Mouse (Mus musculus): Measurements from ENCODE around the gene Adamts12. TPM values are rescaled to one million over a fixed set of nuclear protein-coding genes. Genes with fewer than 3 reads are reported as not detected.

The Adamts12 gene
- polyA plus RNA-seq, 1 experiment from 2014 or later: 1.9 TPM

GRCm38 (mm10) chr15:11165883-11166282 lies 101.3 kb downstream of the Adamts12 start:
- peak; percentile 42 for DNase-seq (ENCODE audit: low spot score)
- Histone ChIP-seq H3K4me1 (ENCODE audit: insufficient read depth, low read depth, low read length) (no peaks in the 10 kb centered on the region), H3K27ac (ENCODE audit: low read length) (no peak overlapping the region), H3K36me3 (ENCODE audit: insufficient read depth, low read length) (no peaks in the 10 kb centered on the region), H3K4me3 (ENCODE audit: low read depth, low read length) (no peak overlapping the region), H3K4me2 (replicated peaks; ENCODE audit: low read depth, low read length) (no peak overlapping the region), H3K9ac (replicated peaks; ENCODE audit: low read depth) (no peak overlapping the region), H3K27me3 (replicated peaks; ENCODE audit: insufficient read depth, low read length) (no peaks in the 10 kb centered on the region), H3K9me3 (ENCODE audit: low read length) (no peaks in the 10 kb centered on the region)
- peak; percentile 50 for ATAC-seq
- TF ChIP-seq EP300 (IDR thresholded peaks at IDR 0.05) (no peak), CTCF (IDR thresholded peaks at IDR 0.05) (no peak)
- WGBS: 36% methylated on average over 3 of the region's 3 CpGs

DNA sequence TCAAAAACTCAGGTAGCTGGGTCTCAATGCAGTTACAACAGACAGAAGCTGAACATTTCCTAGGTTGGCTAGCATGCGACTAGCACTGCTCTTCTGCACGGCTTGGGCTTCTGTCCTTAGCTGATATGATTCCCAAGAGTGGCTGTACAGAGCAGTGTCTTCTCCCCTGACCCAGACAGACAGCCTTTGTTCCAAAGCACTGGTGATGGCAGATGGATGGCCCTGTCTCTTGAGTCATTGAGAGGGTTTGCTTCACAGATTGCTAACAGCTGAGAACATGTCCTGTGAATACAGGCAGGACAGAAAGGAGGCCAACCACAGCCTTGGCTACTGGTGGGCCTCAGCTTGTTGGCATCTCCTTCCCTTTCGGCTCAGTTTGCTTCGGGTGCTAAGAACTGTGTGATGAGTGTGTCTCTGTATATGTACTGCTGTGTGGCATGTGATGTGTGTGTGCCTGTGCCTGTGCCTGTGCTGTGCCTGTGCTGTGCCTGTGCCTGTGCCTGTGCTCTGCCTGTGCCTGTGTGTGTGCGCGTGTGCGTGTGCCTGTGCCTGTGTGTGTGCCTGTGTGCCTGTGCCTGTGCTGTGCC lies 109.4 kb downstream of the Adamts12 start:
- Histone ChIP-seq H3K4me3 (ENCODE audit: low read depth, low read length) (no peak overlapping the region), H3K36me3 (ENCODE audit: insufficient read depth, low read length) (no peaks in the 10 kb centered on the region), H3K4me1 (ENCODE audit: insufficient read depth, low read depth, low read length) (no peaks in the 10 kb centered on the region), H3K27ac (ENCODE audit: low read length) (no peak overlapping the region), H3K9me3 (ENCODE audit: low read length) (no peaks in the 10 kb centered on the region), H3K9ac (replicated peaks; ENCODE audit: low read depth) (no peak overlapping the region), H3K4me2 (replicated peaks; ENCODE audit: low read depth, low read length) (no peak overlapping the region), H3K27me3 (replicated peaks; ENCODE audit: insufficient read depth, low read length) (no peaks in the 10 kb centered on the region)
- ATAC-seq (peak; percentile 73), DNase-seq (ENCODE audit: low spot score) (peak; percentile 65)
- no peak for TF ChIP-seq CTCF (IDR thresholded peaks at IDR 0.05)
- no peak for TF ChIP-seq EP300 (IDR thresholded peaks at IDR 0.05)
- 79% methylated on average over 7 of the region's 7 CpGs for WGBS

DNA sequence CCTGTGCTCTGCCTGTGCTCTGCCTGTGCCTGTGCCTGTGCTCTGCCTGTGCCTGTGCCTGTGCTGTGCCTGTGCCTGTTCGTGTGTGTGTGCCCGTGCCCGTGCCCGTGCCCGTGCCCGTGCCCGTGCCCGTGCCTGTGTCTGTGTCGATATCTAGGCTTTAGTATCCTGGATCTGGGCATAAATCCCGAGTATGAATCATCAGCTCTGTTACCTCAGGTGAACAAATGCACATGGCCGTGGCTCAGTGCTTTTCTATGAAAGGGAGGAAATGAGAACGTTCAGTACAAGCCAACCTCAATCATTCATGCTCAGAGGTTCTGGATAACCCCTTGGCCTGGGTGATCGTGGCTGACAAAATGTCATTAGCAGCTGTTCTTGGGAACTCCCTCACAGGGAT lies 110.3 kb downstream of the Adamts12 start:
- no peaks in the 10 kb centered on the region for H3K36me3 ChIP-seq (ENCODE audit: insufficient read depth, low read length)
- DNase-seq (ENCODE audit: low spot score) (no peak), ATAC-seq (no peak)
- H3K9ac ChIP-seq (replicated peaks; ENCODE audit: low read depth): no peak overlapping the region
- no peak overlapping the region for H3K4me2 ChIP-seq (replicated peaks; ENCODE audit: low read depth, low read length)
- H3K27me3 ChIP-seq (replicated peaks; ENCODE audit: insufficient read depth, low read length): no peaks in the 10 kb centered on the region
- H3K4me3 ChIP-seq (ENCODE audit: low read depth, low read length): no peak overlapping the region
- no peak overlapping the region for H3K27ac ChIP-seq (ENCODE audit: low read length)
- H3K9me3 ChIP-seq (ENCODE audit: low read length): no peaks in the 10 kb centered on the region
- no peak for TF ChIP-seq CTCF (IDR thresholded peaks at IDR 0.05)
- no peak for TF ChIP-seq EP300 (IDR thresholded peaks at IDR 0.05)
- 78% methylated on average over 13 of the region's 13 CpGs for WGBS
- no peaks in the 10 kb centered on the region for H3K4me1 ChIP-seq (ENCODE audit: insufficient read depth, low read depth, low read length)

GRCm38 (mm10) chr15:11177448-11177847 lies 112.9 kb downstream of the Adamts12 start:
- no peaks in the 10 kb centered on the region for H3K27me3 ChIP-seq (replicated peaks; ENCODE audit: insufficient read depth, low read length)
- no peak overlapping the region for H3K9ac ChIP-seq (replicated peaks; ENCODE audit: low read depth)
- H3K27ac ChIP-seq (ENCODE audit: low read length): no peak overlapping the region
- no peak for ATAC-seq
- no peak for DNase-seq (ENCODE audit: low spot score)
- H3K4me2 ChIP-seq (replicated peaks; ENCODE audit: low read depth, low read length): no peak overlapping the region
- WGBS: 60% methylated on average over 9 of the region's 9 CpGs
- no peaks in the 10 kb centered on the region for H3K4me1 ChIP-seq (ENCODE audit: insufficient read depth, low read depth, low read length)
- no peaks in the 10 kb centered on the region for H3K9me3 ChIP-seq (ENCODE audit: low read length)
- H3K36me3 ChIP-seq (ENCODE audit: insufficient read depth, low read length): no peaks in the 10 kb centered on the region
- no peak for TF ChIP-seq CTCF (IDR thresholded peaks at IDR 0.05)
- no peak for TF ChIP-seq EP300 (IDR thresholded peaks at IDR 0.05)
- no peak overlapping the region for H3K4me3 ChIP-seq (ENCODE audit: low read depth, low read length)

GRCm38 (mm10) chr15:11179751-11180169 lies 115.2 kb downstream of the Adamts12 start:
- H3K27ac ChIP-seq (ENCODE audit: low read length): no peak overlapping the region
- H3K9me3 ChIP-seq (ENCODE audit: low read length): no peaks in the 10 kb centered on the region
- H3K27me3 ChIP-seq (replicated peaks; ENCODE audit: insufficient read depth, low read length): no peaks in the 10 kb centered on the region
- no peak overlapping the region for H3K4me2 ChIP-seq (replicated peaks; ENCODE audit: low read depth, low read length)
- DNase-seq (ENCODE audit: low spot score): no peak
- 47% methylated on average over 2 of the region's 2 CpGs for WGBS
- no peak for ATAC-seq
- no peak overlapping the region for H3K4me3 ChIP-seq (ENCODE audit: low read depth, low read length)
- H3K9ac ChIP-seq (replicated peaks; ENCODE audit: low read depth): no peak overlapping the region
- no peaks in the 10 kb centered on the region for H3K36me3 ChIP-seq (ENCODE audit: insufficient read depth, low read length)
- H3K4me1 ChIP-seq (ENCODE audit: insufficient read depth, low read depth, low read length): no peaks in the 10 kb centered on the region
- TF ChIP-seq EP300 (IDR thresholded peaks at IDR 0.05) (no peak), CTCF (IDR thresholded peaks at IDR 0.05) (no peak)

DNA sequence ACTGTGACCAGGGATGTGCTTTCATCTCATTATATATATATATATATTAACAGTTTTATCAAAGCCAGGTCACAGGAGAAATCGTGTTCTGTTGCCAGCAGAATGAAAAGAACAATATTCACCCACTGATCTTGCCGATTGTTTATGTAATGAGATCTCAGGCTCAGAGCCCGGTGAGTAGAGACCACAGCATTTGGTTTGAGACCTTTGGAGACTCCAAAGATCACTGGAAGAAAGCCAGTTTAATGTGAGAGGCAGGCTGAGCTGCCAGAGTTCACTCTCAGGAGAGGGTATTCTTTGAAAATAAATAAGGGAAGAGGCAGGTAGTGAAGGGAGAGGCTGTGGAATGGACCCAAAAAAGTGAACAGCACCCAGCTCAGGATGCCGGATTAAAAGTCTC lies 122.1 kb downstream of the Adamts12 start:
- no peak for DNase-seq (ENCODE audit: low spot score)
- no peak for TF ChIP-seq EP300 (IDR thresholded peaks at IDR 0.05)
- no peak for TF ChIP-seq CTCF (IDR thresholded peaks at IDR 0.05)
- Histone ChIP-seq H3K9ac (replicated peaks; ENCODE audit: low read depth) (no peak overlapping the region), H3K4me1 (ENCODE audit: insufficient read depth, low read depth, low read length) (no peaks in the 10 kb centered on the region), H3K9me3 (ENCODE audit: low read length) (no peaks in the 10 kb centered on the region), H3K27me3 (replicated peaks; ENCODE audit: insufficient read depth, low read length) (no peaks in the 10 kb centered on the region), H3K4me3 (ENCODE audit: low read depth, low read length) (no peak overlapping the region), H3K27ac (ENCODE audit: low read length) (no peak overlapping the region), H3K4me2 (replicated peaks; ENCODE audit: low read depth, low read length) (no peak overlapping the region), H3K36me3 (ENCODE audit: insufficient read depth, low read length) (no peaks in the 10 kb centered on the region)
- WGBS: 53% methylated on average over 4 of the region's 4 CpGs
- ATAC-seq: no peak

GRCm38 (mm10) chr15:11190447-11190846 lies 125.9 kb downstream of the Adamts12 start:
- Histone ChIP-seq H3K4me1 (ENCODE audit: insufficient read depth, low read depth, low read length) (no peaks in the 10 kb centered on the region), H3K27ac (ENCODE audit: low read length) (no peak overlapping the region), H3K4me3 (ENCODE audit: low read depth, low read length) (no peak overlapping the region), H3K4me2 (replicated peaks; ENCODE audit: low read depth, low read length) (no peak overlapping the region), H3K9ac (replicated peaks; ENCODE audit: low read depth) (no peak overlapping the region), H3K27me3 (replicated peaks; ENCODE audit: insufficient read depth, low read length) (no peaks in the 10 kb centered on the region), H3K36me3 (ENCODE audit: insufficient read depth, low read length) (no peaks in the 10 kb centered on the region), H3K9me3 (ENCODE audit: low read length) (no peaks in the 10 kb centered on the region)
- 71% methylated on average over 4 of the region's 4 CpGs for WGBS
- DNase-seq (ENCODE audit: low spot score): peak; percentile 67
- no peak for ATAC-seq
- no peak for TF ChIP-seq CTCF (IDR thresholded peaks at IDR 0.05)
- TF ChIP-seq EP300 (IDR thresholded peaks at IDR 0.05): no peak

Measured in lung, postnatal 0 days (tissue).